Mouse (Mus musculus): ENCODE measurements around the gene Zfp108. TPM values are rescaled to one million over a fixed set of nuclear protein-coding genes. Genes with fewer than 3 reads are reported as not detected.

Zfp108 gene
- polyA plus RNA-seq, 2 experiments: 4.1 to 4.8 TPM

DNA sequence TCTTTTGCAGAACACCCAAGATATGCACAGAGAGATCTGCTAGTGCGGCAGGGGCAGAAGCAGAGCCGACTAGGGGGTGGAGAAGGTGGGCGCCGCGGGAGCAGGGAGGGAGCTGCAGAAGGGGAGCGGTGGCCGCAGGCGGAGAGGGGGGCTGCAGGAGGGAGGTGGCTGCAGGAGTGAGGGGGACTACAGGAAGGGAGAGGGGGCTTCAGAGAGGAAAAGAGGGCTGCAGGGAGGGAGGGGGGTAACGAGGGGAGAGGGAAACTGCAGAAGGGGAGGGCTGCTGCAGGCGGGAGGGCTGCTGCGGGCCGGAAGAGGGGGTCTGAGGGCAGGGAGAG lies 44.0 kb downstream of the Zfp108 start:
- H3K4me3 ChIP-seq (replicated peaks; ENCODE audit: low read length): peak overlapping the region; percentile 52
- TF ChIP-seq POLR2A (IDR thresholded peaks at IDR 0.05; ENCODE audit: borderline replicate concordance, extremely low read depth, insufficient read depth, insufficient read length): no peak
- H3K36me3 ChIP-seq (ENCODE audit: control insufficient read depth, insufficient read depth, low read length): peaks cover 53% of the 10 kb centered on the region
- H3K27ac ChIP-seq (replicated peaks; ENCODE audit: low read depth, low read length): peak overlapping the region; percentile 87
- H3K9ac ChIP-seq (ENCODE audit: low read depth, low read length, severe bottlenecking): peak overlapping the region; percentile 73
- H3K9me3 ChIP-seq (ENCODE audit: control insufficient read depth, low read length): no peaks in the 10 kb centered on the region
- H3K27me3 ChIP-seq (ENCODE audit: control insufficient read depth, insufficient read depth, low read length): no peaks in the 10 kb centered on the region
- WGBS: 1% methylated on average over 12 of the region's 12 CpGs
- H3K4me1 ChIP-seq (ENCODE audit: control insufficient read depth, insufficient read depth, low read length): peaks cover 13% of the 10 kb centered on the region
- DNase-seq (ENCODE audit: low spot score) (no peak), ATAC-seq (ENCODE audit: low FRiP score, low read depth) (peak; percentile 8; the same call in 1 of the 2 replicates)
- H3K4me2 ChIP-seq (replicated peaks; ENCODE audit: low read depth, low read length, severe bottlenecking): peak overlapping the region; percentile 85

DNA sequence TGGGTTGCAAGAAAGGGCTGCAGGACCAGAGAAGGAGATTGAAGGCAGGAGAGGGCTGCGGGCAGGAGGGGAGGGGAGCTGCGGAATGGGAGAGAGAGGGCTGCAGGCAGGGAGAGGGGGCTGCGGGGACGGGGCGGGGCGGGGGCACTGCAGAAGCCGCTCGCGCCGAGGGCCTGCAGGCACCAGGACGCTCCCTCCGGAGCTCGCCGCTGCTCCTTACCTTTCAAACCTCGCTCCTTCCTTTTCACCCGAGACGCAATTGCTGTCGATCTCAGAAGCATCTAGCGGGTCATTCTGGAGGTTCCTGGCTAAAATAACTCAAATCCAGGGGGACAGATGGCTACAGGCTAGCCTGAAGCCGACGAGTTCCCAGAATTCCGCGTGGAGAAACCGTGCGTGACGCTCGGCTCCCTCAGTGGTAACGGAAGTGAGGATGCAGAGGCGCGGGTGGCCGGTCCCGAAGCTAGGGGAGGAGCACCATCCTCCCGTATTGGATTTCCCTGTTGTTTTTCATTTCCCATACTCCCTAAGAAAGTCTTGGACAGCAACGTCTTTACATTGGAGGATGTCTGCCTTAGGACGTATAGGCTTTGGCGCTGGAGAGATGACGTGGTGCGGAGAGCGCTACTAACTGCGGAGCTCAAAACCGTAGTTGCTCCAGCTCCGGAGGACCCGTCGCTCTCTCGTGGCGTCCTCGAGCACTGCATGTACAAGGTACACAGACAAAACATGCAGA lies 44.5 kb downstream of the Zfp108 start:
- H3K27me3 ChIP-seq (ENCODE audit: control insufficient read depth, insufficient read depth, low read length): no peaks in the 10 kb centered on the region
- peak overlapping the region; percentile 52 for H3K4me3 ChIP-seq (replicated peaks; ENCODE audit: low read length)
- no peaks in the 10 kb centered on the region for H3K9me3 ChIP-seq (ENCODE audit: control insufficient read depth, low read length)
- peak; percentile 90 for ATAC-seq (ENCODE audit: low FRiP score, low read depth)
- 0% methylated on average over 42 of the region's 47 CpGs for WGBS
- peak; percentile 97 for DNase-seq (ENCODE audit: low spot score)
- H3K36me3 ChIP-seq (ENCODE audit: control insufficient read depth, insufficient read depth, low read length): peaks cover 48% of the 10 kb centered on the region
- H3K4me2 ChIP-seq (replicated peaks; ENCODE audit: low read depth, low read length, severe bottlenecking): peak overlapping the region; percentile 85
- peaks cover 13% of the 10 kb centered on the region for H3K4me1 ChIP-seq (ENCODE audit: control insufficient read depth, insufficient read depth, low read length)
- peak overlapping the region; percentile 87 for H3K27ac ChIP-seq (replicated peaks; ENCODE audit: low read depth, low read length)
- peak overlapping the region; percentile 73 for H3K9ac ChIP-seq (ENCODE audit: low read depth, low read length, severe bottlenecking)
- TF ChIP-seq POLR2A (IDR thresholded peaks at IDR 0.05; ENCODE audit: borderline replicate concordance, extremely low read depth, insufficient read depth, insufficient read length): peak; percentile 57; the same call in 1 of the 2 replicates

DNA sequence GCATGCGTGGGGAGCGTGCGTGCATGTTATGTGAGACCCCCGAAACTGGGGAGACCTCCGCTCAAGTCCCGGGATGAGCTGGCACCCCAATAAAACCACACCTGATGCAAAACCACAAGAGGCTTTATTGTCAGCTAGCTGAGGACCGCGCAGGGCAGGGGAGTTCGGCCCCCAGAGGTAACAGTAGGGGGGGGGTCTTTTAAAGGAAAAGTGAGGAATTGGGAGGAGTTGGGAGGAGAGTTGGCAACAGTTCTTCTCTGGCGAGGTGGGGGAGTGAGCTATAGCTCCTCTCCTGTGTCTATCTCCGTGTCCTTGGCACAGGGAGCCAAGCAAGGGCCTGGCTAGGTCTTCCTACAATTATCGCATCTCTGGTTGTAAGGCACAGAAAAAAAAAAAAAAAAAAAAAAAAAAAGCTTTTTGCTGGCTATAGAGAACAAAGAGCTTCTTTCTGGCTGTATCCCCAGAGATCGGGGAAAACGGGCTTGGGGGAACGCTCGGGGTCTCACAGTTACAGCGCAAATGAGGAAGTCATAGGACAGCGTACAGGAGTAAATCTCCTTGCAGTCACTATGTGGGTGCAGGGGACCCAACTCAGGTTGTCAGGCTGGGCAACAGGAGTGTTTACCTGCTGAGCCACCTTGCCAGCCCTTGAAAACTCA lies 45.4 kb downstream of the Zfp108 start:
- DNase-seq (ENCODE audit: low spot score) (peak; percentile 37), ATAC-seq (ENCODE audit: low FRiP score, low read depth) (peak; percentile 9; the same call in 1 of the 2 replicates)
- Histone ChIP-seq H3K27me3 (ENCODE audit: control insufficient read depth, insufficient read depth, low read length) (no peaks in the 10 kb centered on the region), H3K4me3 (replicated peaks; ENCODE audit: low read length) (peak overlapping the region; percentile 52), H3K9ac (ENCODE audit: low read depth, low read length, severe bottlenecking) (peak overlapping the region; percentile 73), H3K27ac (replicated peaks; ENCODE audit: low read depth, low read length) (peak overlapping the region; percentile 87), H3K4me1 (ENCODE audit: control insufficient read depth, insufficient read depth, low read length) (peaks cover 13% of the 10 kb centered on the region), H3K4me2 (replicated peaks; ENCODE audit: low read depth, low read length, severe bottlenecking) (peak overlapping the region; percentile 85), H3K9me3 (ENCODE audit: control insufficient read depth, low read length) (no peaks in the 10 kb centered on the region), H3K36me3 (ENCODE audit: control insufficient read depth, insufficient read depth, low read length) (peaks cover 40% of the 10 kb centered on the region)
- no peak for TF ChIP-seq POLR2A (IDR thresholded peaks at IDR 0.05; ENCODE audit: borderline replicate concordance, extremely low read depth, insufficient read depth, insufficient read length)
- 3% methylated on average over 18 of the region's 18 CpGs for WGBS

DNA sequence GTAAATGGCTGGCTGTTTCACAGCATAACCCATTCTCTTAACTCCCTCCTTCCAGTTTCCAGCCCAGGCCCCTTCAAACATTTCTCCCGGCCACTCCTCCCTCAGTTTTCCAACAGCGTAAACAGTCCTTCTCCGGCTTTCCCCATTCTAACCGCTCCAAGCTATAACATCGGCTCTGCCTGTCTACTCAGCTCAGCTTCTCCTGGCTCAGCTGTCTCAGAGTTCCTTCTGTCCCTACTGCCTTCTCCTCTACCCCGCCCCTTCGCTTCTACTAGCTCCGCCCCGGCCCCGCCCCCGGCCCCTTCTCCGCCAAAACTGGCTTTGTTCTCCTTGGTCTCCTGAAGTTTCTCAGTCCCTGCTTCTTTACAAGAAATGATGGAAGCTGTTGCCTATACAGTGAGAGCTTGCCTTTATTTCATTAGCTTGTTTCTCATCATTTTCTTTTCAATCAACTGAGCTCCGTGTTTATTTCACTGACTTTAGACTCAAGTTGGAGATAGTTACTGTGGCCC lies 46.2 kb downstream of the Zfp108 start, which contains the start of gene Zfp61:
Gene Zfp61 (minus strand): TSS at position 462 of the 512 bp plus-strand sequence.
- H3K4me1 ChIP-seq (ENCODE audit: control insufficient read depth, insufficient read depth, low read length): peaks cover 13% of the 10 kb centered on the region
- H3K27ac ChIP-seq (replicated peaks; ENCODE audit: low read depth, low read length): peak within 1 kb of the TSS; percentile 87
- peak within 1 kb of the TSS; percentile 52 for H3K4me3 ChIP-seq (replicated peaks; ENCODE audit: low read length)
- no peaks in the 10 kb centered on the region for H3K27me3 ChIP-seq (ENCODE audit: control insufficient read depth, insufficient read depth, low read length)
- H3K4me2 ChIP-seq (replicated peaks; ENCODE audit: low read depth, low read length, severe bottlenecking): peak within 1 kb of the TSS; percentile 85
- peak within 1 kb of the TSS; percentile 73 for H3K9ac ChIP-seq (ENCODE audit: low read depth, low read length, severe bottlenecking)
- ATAC-seq (ENCODE audit: low FRiP score, low read depth) (peak; percentile 68), DNase-seq (ENCODE audit: low spot score) (peak; percentile 82)
- H3K9me3 ChIP-seq (ENCODE audit: control insufficient read depth, low read length): no peaks in the 10 kb centered on the region
- TF ChIP-seq POLR2A (IDR thresholded peaks at IDR 0.05; ENCODE audit: borderline replicate concordance, extremely low read depth, insufficient read depth, insufficient read length): peak; percentile 49; the same call in 1 of the 2 replicates
- peaks cover 35% of the 10 kb centered on the region for H3K36me3 ChIP-seq (ENCODE audit: control insufficient read depth, insufficient read depth, low read length)
- WGBS: 2% methylated on average over 13 of the region's 13 CpGs

Other genes with a start within 250 kb of the Zfp108 start
- not detected in 2 replicates for gene Vmn1r183, start 201.5 kb upstream of the Zfp108 start, polyA plus RNA-seq (2012; rRNA removed)
- gene Vmn1r183, start 201.5 kb upstream of the Zfp108 start, polyA plus RNA-seq (2014; fragmentation: Nextera tagmentation; extraction: Ambion mirVana): not detected in 2 replicates
- 24.0 and 24.4 TPM in 2 replicates for gene Zfp180, start 172.9 kb upstream of the Zfp108 start, polyA plus RNA-seq (2012; rRNA removed)
- 19.6 and 21.9 TPM in 2 replicates for gene Zfp180, start 172.9 kb upstream of the Zfp108 start, polyA plus RNA-seq (2014; fragmentation: Nextera tagmentation; extraction: Ambion mirVana)
- gene Zfp112, start 142.5 kb upstream of the Zfp108 start, polyA plus RNA-seq (2012; rRNA removed): 3.6 and 5.1 TPM in 2 replicates
- 5.9 and 8.5 TPM in 2 replicates for gene Zfp112, start 142.5 kb upstream of the Zfp108 start, polyA plus RNA-seq (2014; fragmentation: Nextera tagmentation; extraction: Ambion mirVana)
- gene Zfp235, start 120.6 kb upstream of the Zfp108 start, polyA plus RNA-seq (2012; rRNA removed): 13.5 and 16.7 TPM in 2 replicates
- 17.5 and 20.9 TPM in 2 replicates for gene Zfp235, start 120.6 kb upstream of the Zfp108 start, polyA plus RNA-seq (2014; fragmentation: Nextera tagmentation; extraction: Ambion mirVana)
- gene Zfp114, start 79.7 kb upstream of the Zfp108 start, polyA plus RNA-seq (2012; rRNA removed): 3.2 and 3.5 TPM in 2 replicates
- 4.0 and 5.0 TPM in 2 replicates for gene Zfp114, start 79.7 kb upstream of the Zfp108 start, polyA plus RNA-seq (2014; fragmentation: Nextera tagmentation; extraction: Ambion mirVana)
- gene Zfp111, start 43.4 kb upstream of the Zfp108 start, polyA plus RNA-seq (2012; rRNA removed): 6.1 and 7.0 TPM in 2 replicates
- 12.7 TPM in 2 replicates for gene Zfp111, start 43.4 kb upstream of the Zfp108 start, polyA plus RNA-seq (2014; fragmentation: Nextera tagmentation; extraction: Ambion mirVana)
- gene Zfp109, start 17.2 kb upstream of the Zfp108 start, polyA plus RNA-seq (2012; rRNA removed): 4.4 and 4.7 TPM in 2 replicates
- gene Zfp109, start 17.2 kb upstream of the Zfp108 start, polyA plus RNA-seq (2014; fragmentation: Nextera tagmentation; extraction: Ambion mirVana): 3.7 and 5.5 TPM in 2 replicates
- 5.8 and 6.2 TPM in 2 replicates for gene Zfp93, start 15.6 kb downstream of the Zfp108 start, polyA plus RNA-seq (2012; rRNA removed)
- gene Zfp93, start 15.6 kb downstream of the Zfp108 start, polyA plus RNA-seq (2014; fragmentation: Nextera tagmentation; extraction: Ambion mirVana): 8.2 and 14.2 TPM in 2 replicates
- 36.8 and 45.0 TPM in 2 replicates for gene Zfp61, start 46.4 kb downstream of the Zfp108 start, polyA plus RNA-seq (2012; rRNA removed)
- gene Zfp61, start 46.4 kb downstream of the Zfp108 start, polyA plus RNA-seq (2014; fragmentation: Nextera tagmentation; extraction: Ambion mirVana): 38.7 and 39.7 TPM in 2 replicates
- 13.8 and 14.4 TPM in 2 replicates for gene Zfp94, start 61.9 kb downstream of the Zfp108 start, polyA plus RNA-seq (2012; rRNA removed)
- 11.7 and 12.6 TPM in 2 replicates for gene Zfp94, start 61.9 kb downstream of the Zfp108 start, polyA plus RNA-seq (2014; fragmentation: Nextera tagmentation; extraction: Ambion mirVana)
- gene Tescl, start 79.1 kb downstream of the Zfp108 start, polyA plus RNA-seq (2012; rRNA removed): 0.13 and 0.38 TPM in 2 replicates
- not detected in 2 replicates for gene Tescl, start 79.1 kb downstream of the Zfp108 start, polyA plus RNA-seq (2014; fragmentation: Nextera tagmentation; extraction: Ambion mirVana)
- 0.09 and 0.50 TPM in 2 replicates for gene Lypd5, start 94.4 kb downstream of the Zfp108 start, polyA plus RNA-seq (2012; rRNA removed)
- gene Lypd5, start 94.4 kb downstream of the Zfp108 start, polyA plus RNA-seq (2014; fragmentation: Nextera tagmentation; extraction: Ambion mirVana): 0.62 and 3.1 TPM in 2 replicates
- 2.4 and 3.3 TPM in 2 replicates for gene Kcnn4, start 115.5 kb downstream of the Zfp108 start, polyA plus RNA-seq (2012; rRNA removed)
- gene Kcnn4, start 115.5 kb downstream of the Zfp108 start, polyA plus RNA-seq (2014; fragmentation: Nextera tagmentation; extraction: Ambion mirVana): 1.8 and 2.4 TPM in 2 replicates
- gene Smg9, start 144.8 kb downstream of the Zfp108 start, polyA plus RNA-seq (2012; rRNA removed): 44.3 and 53.4 TPM in 2 replicates
- 21.0 and 23.2 TPM in 2 replicates for gene Smg9, start 144.8 kb downstream of the Zfp108 start, polyA plus RNA-seq (2014; fragmentation: Nextera tagmentation; extraction: Ambion mirVana)
- 0.06 TPM in 1 of 2 replicates, not detected in the other for gene Irgc1, start 197.5 kb downstream of the Zfp108 start, polyA plus RNA-seq (2012; rRNA removed)
- gene Irgc1, start 197.5 kb downstream of the Zfp108 start, polyA plus RNA-seq (2014; fragmentation: Nextera tagmentation; extraction: Ambion mirVana): not detected in 2 replicates
- 8.3 and 8.4 TPM in 2 replicates for gene Plaur, start 207.7 kb downstream of the Zfp108 start, polyA plus RNA-seq (2012; rRNA removed)
- gene Plaur, start 207.7 kb downstream of the Zfp108 start, polyA plus RNA-seq (2014; fragmentation: Nextera tagmentation; extraction: Ambion mirVana): 3.9 and 7.5 TPM in 2 replicates
- gene Cadm4, start 227.2 kb downstream of the Zfp108 start, polyA plus RNA-seq (2012; rRNA removed): 19.5 and 21.1 TPM in 2 replicates
- gene Cadm4, start 227.2 kb downstream of the Zfp108 start, polyA plus RNA-seq (2014; fragmentation: Nextera tagmentation; extraction: Ambion mirVana): 1.7 and 2.1 TPM in 2 replicates